In genomic region chr1:174501661-174502030, GRCm38 (mm10) we compare ENCODE assay signal across 8 mouse cellular contexts. TPM values are rescaled to one million over a fixed set of nuclear protein-coding genes. Genes with fewer than 3 reads are reported as not detected.
A peak's percentile ranks its signal among the peaks of the same experiment; 100 is the strongest.
DNase-seq lines count a peak whose midpoint lies in the region; ATAC-seq lines count a peak whose summit lies in the region.

TSS of gene Fmn2 (plus strand) at chr1:174501825.

- H3K4me2 ChIP-seq in embryonic facial prominence, embryonic 14.5 days (ENCODE audit: low read depth, low read length) = peak within 1 kb of the TSS; percentile 98
- peak within 1 kb of the TSS; percentile 99 for H3K4me2 ChIP-seq in heart, embryonic 11.5 days
- H3K4me2 ChIP-seq in liver, embryonic 16.5 days (ENCODE audit: low read depth, low read length) = peak within 1 kb of the TSS; percentile 59

- peak within 1 kb of the TSS; percentile 69 for H3K9ac ChIP-seq in embryonic facial prominence, embryonic 14.5 days (ENCODE audit: low read depth, low read length)
- peak within 1 kb of the TSS; percentile 69 for H3K9ac ChIP-seq in heart, embryonic 11.5 days (ENCODE audit: low read depth, low read length)
- no peak within 1 kb of the TSS for H3K9ac ChIP-seq in liver, embryonic 16.5 days (ENCODE audit: low read depth, low read length)

- DNase-seq in B cell, adult 2 months = peak; percentile 26 to 41
- DNase-seq in adrenal gland, postnatal 4 days (ENCODE audit: low spot score in 2 of 2) = peak; percentile 9 to 23
- DNase-seq in embryonic facial prominence, embryonic 14.5 days (ENCODE audit: low spot score) = peak; percentile 92
- DNase-seq in layer of hippocampus, adult 18-20 months (ENCODE audit: low spot score in 2 of 2) = peak; percentile 82 to 87
- DNase-seq in ovary, adult 18-20 months (ENCODE audit: low spot score) = peak; percentile 37
- DNase-seq in thymus, postnatal 14 days = peak; percentile 43

- under 1% methylated on average over 29 of the region's 29 CpGs for WGBS in embryonic facial prominence, embryonic 14.5 days
- 1% methylated on average over 25 of the region's 29 CpGs for WGBS in heart, embryonic 11.5 days (ENCODE audit: insufficient replicate concordance)
- under 1% methylated on average over 29 of the region's 29 CpGs for WGBS in liver, embryonic 16.5 days (ENCODE audit: insufficient replicate concordance)

- H3K36me3 ChIP-seq in embryonic facial prominence, embryonic 14.5 days (ENCODE audit: control insufficient read depth, insufficient read depth, low read length) = no peaks in the 10 kb centered on the region
- H3K36me3 ChIP-seq in heart, embryonic 11.5 days (ENCODE audit: control insufficient read depth, insufficient read depth, low read length) = no peaks in the 10 kb centered on the region
- no peaks in the 10 kb centered on the region for H3K36me3 ChIP-seq in liver, embryonic 16.5 days (ENCODE audit: control insufficient read depth, insufficient read depth)

- ATAC-seq in embryonic facial prominence, embryonic 14.5 days (ENCODE audit: low read depth) = peak; percentile 99
- ATAC-seq in heart, embryonic 11.5 days (replicated peaks; ENCODE audit: insufficient number of reproducible peaks, low FRiP score, low TSS enrichment) = peak; percentile 94
- peak; percentile 58; the same call in 1 of the 2 replicates for ATAC-seq in liver, embryonic 16.5 days (ENCODE audit: low read depth)

- H3K27me3 ChIP-seq in embryonic facial prominence, embryonic 14.5 days (replicated peaks; ENCODE audit: control insufficient read depth, insufficient read depth, low read length) = 0 out of 2 replicates have a peak, but pooled peaks cover 4% of the 10 kb centered on the region
- H3K27me3 ChIP-seq in heart, embryonic 11.5 days (ENCODE audit: control insufficient read depth, insufficient read depth, low read length) = peaks cover 14% of the 10 kb centered on the region
- H3K27me3 ChIP-seq in liver, embryonic 16.5 days (ENCODE audit: control insufficient read depth, insufficient read depth, low read depth, low read length) = peaks cover 30% of the 10 kb centered on the region

- no peaks in the 10 kb centered on the region for H3K9me3 ChIP-seq in embryonic facial prominence, embryonic 14.5 days (ENCODE audit: control insufficient read depth, low read length)
- no peaks in the 10 kb centered on the region for H3K9me3 ChIP-seq in heart, embryonic 11.5 days (replicated peaks; ENCODE audit: control insufficient read depth, low read length)
- H3K9me3 ChIP-seq in liver, embryonic 16.5 days (replicated peaks; ENCODE audit: control insufficient read depth, low read length) = no peaks in the 10 kb centered on the region

- peaks cover 9% of the 10 kb centered on the region for H3K4me1 ChIP-seq in embryonic facial prominence, embryonic 14.5 days (ENCODE audit: control insufficient read depth, insufficient read depth, low read length)
- peaks cover 6% of the 10 kb centered on the region for H3K4me1 ChIP-seq in heart, embryonic 11.5 days (ENCODE audit: control insufficient read depth, insufficient read depth, low read length)
- H3K4me1 ChIP-seq in liver, embryonic 16.5 days (ENCODE audit: control insufficient read depth, low read depth, low read length) = no peaks in the 10 kb centered on the region; the same call in 1 of the 2 replicates

- no peak within 1 kb of the TSS for H3K27ac ChIP-seq in embryonic facial prominence, embryonic 14.5 days (replicated peaks; ENCODE audit: low read depth, low read length)
- no peak within 1 kb of the TSS for H3K27ac ChIP-seq in heart, embryonic 11.5 days (ENCODE audit: low read depth, low read length)
- no peak within 1 kb of the TSS for H3K27ac ChIP-seq in liver, embryonic 16.5 days (ENCODE audit: low read length)

- peak within 1 kb of the TSS; percentile 71 for H3K4me3 ChIP-seq in embryonic facial prominence, embryonic 14.5 days (ENCODE audit: low read depth, low read length)
- peak within 1 kb of the TSS; percentile 66 for H3K4me3 ChIP-seq in heart, embryonic 11.5 days (ENCODE audit: low read depth, low read length)
- peak within 1 kb of the TSS; percentile 45 for H3K4me3 ChIP-seq in liver, embryonic 16.5 days (ENCODE audit: low read depth, low read length)

RNA-seq across cellular contexts. Expression of gene Fmn2, which starts in this region (rescaled TPM):
- total RNA-seq in adrenal gland, postnatal 4 days (2021) = 1 to 10 TPM; 4.3 to 4.4 TPM
- polyA plus RNA-seq in embryonic facial prominence, embryonic 14.5 days (2014; fragmentation: Nextera tagmentation; extraction: Ambion mirVana) = 1.3 and 1.5 TPM in 2 replicates
- polyA plus RNA-seq in heart, embryonic 11.5 days (2014; fragmentation: Nextera tagmentation; extraction: Ambion mirVana) = 0.41 and 1.1 TPM in 2 replicates
- 10 to 100 TPM; 69.2 to 71.0 TPM for total RNA-seq in layer of hippocampus, adult 18-20 months (2021)
- 0.02 and 0.04 TPM in 2 replicates for polyA plus RNA-seq in liver, embryonic 16.5 days (2015; fragmentation: Nextera tagmentation; extraction: Ambion mirVana)

Comparison
In these comparisons a context has a peak if more than half of its experiments do, and no peak if none do; other contexts are left out.
1. RNA of gene Fmn2 (total RNA-seq): 69.2 to 71.0 TPM in layer of hippocampus, adult 18-20 months; 4.3 to 4.4 TPM in adrenal gland, postnatal 4 days; every median in the first group is over 10 times any median in the second.
2. Peak in ATAC-seq, H3K4me3 ChIP-seq and H3K4me2 ChIP-seq in liver, embryonic 16.5 days; RNA of the gene not detected or under 1 TPM.
3. DNase-seq: peak in every context shown above with its lines; median percentile 92 in embryonic facial prominence, embryonic 14.5 days; 84 in layer of hippocampus, adult 18-20 months; 43 in thymus, postnatal 14 days; 37 in ovary, adult 18-20 months; 34 in B cell, adult 2 months; 16 in adrenal gland, postnatal 4 days.
4. Peak in every context shown above with its lines, with median percentiles within 50 percentile points of each other: ATAC-seq, H3K4me2 ChIP-seq and H3K4me3 ChIP-seq.